Mouse (Mus musculus): ENCODE results near the gene Lpin3. TPM values are rescaled to one million over a fixed set of nuclear protein-coding genes. Genes with fewer than 3 reads are reported as not detected.

Gene Lpin3
- polyA plus RNA-seq, 1 experiment from 2014 or later: 0.25 TPM

DNA sequence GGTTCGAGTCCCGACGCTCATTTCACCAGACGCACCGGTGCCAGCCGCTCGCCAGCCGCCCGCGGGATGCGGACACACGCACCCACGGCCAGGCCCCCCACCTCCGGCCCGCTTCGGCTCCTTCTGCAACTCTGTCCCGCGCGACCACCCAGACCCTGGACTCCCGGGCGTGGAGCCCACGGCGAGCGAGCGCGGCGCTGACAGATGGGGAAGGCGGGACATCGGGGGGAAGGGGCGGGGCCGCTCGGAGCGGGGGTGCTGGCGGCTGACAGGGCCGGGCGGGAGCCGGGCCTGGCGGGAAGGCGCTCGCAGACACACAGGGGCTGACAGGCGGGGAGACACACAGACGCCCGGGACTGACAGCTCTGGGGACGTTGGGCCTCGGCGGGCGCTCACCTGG lies 8.1 kb upstream of the Lpin3 start:
- peak overlapping the region; percentile 91 for H3K4me3 ChIP-seq
- H3K4me1 ChIP-seq: peaks cover 18% of the 10 kb centered on the region
- peak overlapping the region; percentile 95 for H3K27ac ChIP-seq (replicated peaks)
- WGBS: 1% methylated on average over 46 of the region's 47 CpGs
- H3K36me3 ChIP-seq: no peaks in the 10 kb centered on the region
- peak; percentile 82 for DNase-seq (ENCODE audit: low spot score)
- no peaks in the 10 kb centered on the region for H3K9me3 ChIP-seq (replicated peaks)
- no peaks in the 10 kb centered on the region for H3K27me3 ChIP-seq (ENCODE audit: low read depth, poor library complexity, severe bottlenecking)

DNA sequence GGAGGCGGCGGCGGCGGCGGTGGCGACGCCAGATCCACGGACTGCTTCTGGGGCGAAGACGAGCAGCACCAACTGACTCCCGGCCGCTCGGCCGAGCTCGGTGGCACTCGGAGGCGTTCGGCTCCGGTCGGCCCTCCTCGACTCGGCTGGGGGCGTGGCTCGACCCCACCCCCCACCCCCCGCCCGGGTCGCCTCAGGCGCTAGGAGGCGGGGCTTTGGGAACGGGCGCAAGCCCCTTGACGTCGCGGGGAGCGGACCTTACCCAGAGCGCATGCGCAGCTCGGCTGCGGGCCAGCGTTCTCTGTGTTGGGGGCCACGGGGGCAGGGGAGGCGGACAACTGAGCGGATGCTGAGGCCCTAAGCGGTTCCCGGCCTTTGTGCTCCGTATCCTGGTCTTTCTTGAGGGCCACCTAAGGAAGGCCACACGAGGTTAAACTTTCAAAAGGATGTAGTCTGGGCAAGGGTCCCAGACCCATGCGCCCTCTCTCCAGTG lies 7.5 kb upstream of the Lpin3 start, which contains the start of gene Zhx3:
Zhx3 (minus strand) TSS at position 109 of the 493 bp plus-strand sequence.
- no peaks in the 10 kb centered on the region for H3K9me3 ChIP-seq (replicated peaks)
- peak within 1 kb of the TSS; percentile 95 for H3K27ac ChIP-seq (replicated peaks)
- H3K36me3 ChIP-seq: no peaks in the 10 kb centered on the region
- DNase-seq (ENCODE audit: low spot score): peak; percentile 97
- WGBS: 1% methylated on average over 48 of the region's 48 CpGs
- peaks cover 18% of the 10 kb centered on the region for H3K4me1 ChIP-seq
- H3K27me3 ChIP-seq (ENCODE audit: low read depth, poor library complexity, severe bottlenecking): no peaks in the 10 kb centered on the region
- H3K4me3 ChIP-seq: peak within 1 kb of the TSS; percentile 91

DNA sequence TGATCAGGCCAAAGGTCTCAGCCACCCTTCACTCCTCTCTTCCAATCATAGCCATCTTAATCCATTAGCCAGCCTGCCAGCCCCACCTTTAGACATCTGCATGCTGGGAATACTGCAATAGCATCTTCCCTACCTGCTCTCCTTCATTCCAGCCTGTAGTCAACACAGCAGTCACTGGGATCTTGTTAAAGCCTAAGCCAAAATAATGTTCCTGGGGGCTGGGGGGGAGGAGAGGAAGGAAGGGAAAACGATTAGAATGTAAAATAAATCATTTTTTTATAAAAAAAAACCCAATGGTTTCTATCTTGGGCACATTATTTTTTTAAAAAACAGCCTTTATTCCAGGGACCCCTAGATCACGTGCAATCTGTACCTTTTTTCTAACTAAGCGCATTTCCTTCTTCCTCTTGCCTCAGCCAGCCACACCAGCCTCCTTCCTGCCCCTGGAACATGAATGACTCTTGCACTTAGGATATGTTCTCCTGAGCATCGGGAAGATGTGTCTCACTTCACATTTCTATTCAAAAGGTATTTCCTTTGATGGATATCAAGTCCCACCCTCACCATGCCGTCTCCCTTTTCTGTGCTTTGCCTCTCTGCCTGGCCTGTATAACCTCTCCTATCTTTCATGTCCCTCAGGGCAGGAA lies 6.1 kb upstream of the Lpin3 start:
- WGBS: 86% methylated on average over 5 of the region's 5 CpGs
- DNase-seq (ENCODE audit: low spot score): no peak
- H3K36me3 ChIP-seq: no peaks in the 10 kb centered on the region
- no peak overlapping the region for H3K27ac ChIP-seq (replicated peaks)
- no peak overlapping the region for H3K4me3 ChIP-seq
- H3K27me3 ChIP-seq (ENCODE audit: low read depth, poor library complexity, severe bottlenecking): no peaks in the 10 kb centered on the region
- peaks cover 18% of the 10 kb centered on the region for H3K4me1 ChIP-seq
- no peaks in the 10 kb centered on the region for H3K9me3 ChIP-seq (replicated peaks)

DNA sequence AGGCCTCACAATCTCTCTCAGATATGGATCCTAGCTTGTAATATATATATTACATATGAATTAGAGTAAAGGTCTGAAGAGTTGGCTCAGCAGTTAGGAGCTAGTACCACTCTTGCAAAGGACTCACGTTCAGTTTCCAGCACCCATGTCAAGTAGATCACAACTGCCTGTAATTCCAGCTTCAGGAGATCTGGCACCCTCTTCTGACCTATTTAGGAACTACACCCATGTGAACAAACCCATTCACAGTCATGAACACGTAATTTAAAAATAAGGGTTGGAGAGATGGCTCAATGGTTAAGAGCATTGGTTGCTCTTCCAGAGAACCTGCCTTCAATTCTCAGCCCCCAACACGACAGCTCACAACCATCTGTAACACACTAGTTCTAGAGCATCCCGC lies 4.4 kb upstream of the Lpin3 start:
- H3K9me3 ChIP-seq (replicated peaks): no peaks in the 10 kb centered on the region
- no peaks in the 10 kb centered on the region for H3K36me3 ChIP-seq
- H3K27ac ChIP-seq (replicated peaks): no peak overlapping the region
- peaks cover 18% of the 10 kb centered on the region for H3K4me1 ChIP-seq
- no peak overlapping the region for H3K4me3 ChIP-seq
- 75% methylated on average over 4 of the region's 4 CpGs for WGBS
- no peaks in the 10 kb centered on the region for H3K27me3 ChIP-seq (ENCODE audit: low read depth, poor library complexity, severe bottlenecking)
- DNase-seq (ENCODE audit: low spot score): no peak

DNA sequence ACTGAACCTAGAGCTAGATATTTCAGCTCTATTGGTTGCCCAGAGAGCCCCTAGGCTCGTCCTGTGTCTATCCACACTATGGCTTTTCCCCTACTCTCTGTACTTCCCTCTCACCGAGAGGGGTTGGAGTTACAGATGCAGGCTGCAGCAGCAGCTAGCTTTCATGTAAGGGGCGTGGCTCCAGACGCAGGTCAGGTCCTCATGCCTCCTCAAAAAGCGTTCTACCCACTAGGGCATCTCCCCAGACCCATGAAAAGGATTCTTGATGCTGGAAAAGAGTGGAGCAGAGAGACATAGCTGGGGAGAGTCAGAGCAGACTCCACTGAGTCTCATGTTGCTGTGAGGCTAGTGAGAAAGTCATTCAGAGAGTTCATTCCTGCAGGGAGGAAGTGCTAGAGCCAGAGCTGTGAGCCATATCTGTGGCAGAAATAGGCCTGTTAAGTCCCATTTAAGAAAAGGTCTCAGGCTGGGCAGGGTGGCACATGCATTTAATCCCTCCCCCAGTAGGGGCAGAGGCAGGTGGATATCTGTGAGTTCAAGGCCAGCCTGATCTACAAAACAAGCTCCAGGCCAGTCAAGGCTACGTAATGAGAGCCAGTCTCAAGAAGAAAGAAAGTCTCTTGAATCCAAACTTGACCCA lies 1.1 kb downstream of the Lpin3 start:
- no peaks in the 10 kb centered on the region for H3K9me3 ChIP-seq (replicated peaks)
- no peak for DNase-seq (ENCODE audit: low spot score)
- no peaks in the 10 kb centered on the region for H3K36me3 ChIP-seq
- no peaks in the 10 kb centered on the region for H3K27me3 ChIP-seq (ENCODE audit: low read depth, poor library complexity, severe bottlenecking)
- no peak overlapping the region for H3K4me3 ChIP-seq
- no peaks in the 10 kb centered on the region for H3K4me1 ChIP-seq
- no peak overlapping the region for H3K27ac ChIP-seq (replicated peaks)
- WGBS: 64% methylated on average over 6 of the region's 6 CpGs

DNA sequence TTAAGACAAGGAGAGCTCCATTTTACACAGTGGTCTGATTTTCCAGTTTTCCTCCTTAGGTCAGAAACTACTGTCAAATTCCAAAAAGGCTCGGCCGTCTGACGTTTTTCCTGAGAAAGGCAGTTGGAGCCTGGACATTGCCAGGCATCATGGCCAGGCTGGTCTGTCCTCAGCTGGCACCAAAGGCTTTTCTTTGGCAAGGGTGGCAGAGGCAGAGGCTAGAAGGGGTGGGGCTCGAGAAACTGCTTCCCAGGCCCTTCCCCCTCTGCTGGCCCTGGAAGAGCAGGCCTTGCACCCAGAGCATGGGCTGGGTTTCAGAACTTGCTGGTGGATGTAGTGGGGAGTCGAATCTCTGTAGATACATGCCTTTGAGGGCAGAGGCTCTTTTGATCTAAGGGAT lies 2.0 kb downstream of the Lpin3 start:
- H3K9me3 ChIP-seq (replicated peaks): no peaks in the 10 kb centered on the region
- no peak overlapping the region for H3K4me3 ChIP-seq
- no peak overlapping the region for H3K27ac ChIP-seq (replicated peaks)
- DNase-seq (ENCODE audit: low spot score): no peak
- no peaks in the 10 kb centered on the region for H3K36me3 ChIP-seq
- 80% methylated on average over 5 of the region's 5 CpGs for WGBS
- peaks cover under 1% of the 10 kb centered on the region for H3K27me3 ChIP-seq (ENCODE audit: low read depth, poor library complexity, severe bottlenecking)
- H3K4me1 ChIP-seq: peaks cover 1% of the 10 kb centered on the region

DNA sequence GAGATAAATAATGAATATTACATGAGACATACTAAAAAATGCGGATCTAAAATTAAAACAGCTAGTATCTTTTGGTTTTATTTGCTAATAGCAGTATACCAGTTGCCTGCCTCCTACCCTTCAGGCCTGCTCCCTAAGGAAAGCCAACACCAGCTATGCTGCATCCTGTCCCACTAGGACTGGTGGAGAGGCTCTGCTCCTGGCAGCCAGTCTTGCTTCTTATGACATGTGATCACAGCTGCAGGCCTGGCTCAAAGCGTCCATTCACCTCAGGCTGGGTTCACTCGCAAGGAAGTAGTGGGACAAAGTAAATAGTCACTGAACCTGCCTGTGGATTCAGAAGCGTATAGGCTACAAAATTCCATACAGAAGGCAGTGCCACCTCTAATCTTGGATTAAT lies 3.4 kb downstream of the Lpin3 start:
- peaks cover 12% of the 10 kb centered on the region for H3K4me1 ChIP-seq
- WGBS: 89% methylated on average over 4 of the region's 4 CpGs
- peaks cover 16% of the 10 kb centered on the region for H3K27me3 ChIP-seq (ENCODE audit: low read depth, poor library complexity, severe bottlenecking)
- H3K4me3 ChIP-seq: no peak overlapping the region
- H3K36me3 ChIP-seq: no peaks in the 10 kb centered on the region
- no peaks in the 10 kb centered on the region for H3K9me3 ChIP-seq (replicated peaks)
- no peak for DNase-seq (ENCODE audit: low spot score)
- no peak overlapping the region for H3K27ac ChIP-seq (replicated peaks)

DNA sequence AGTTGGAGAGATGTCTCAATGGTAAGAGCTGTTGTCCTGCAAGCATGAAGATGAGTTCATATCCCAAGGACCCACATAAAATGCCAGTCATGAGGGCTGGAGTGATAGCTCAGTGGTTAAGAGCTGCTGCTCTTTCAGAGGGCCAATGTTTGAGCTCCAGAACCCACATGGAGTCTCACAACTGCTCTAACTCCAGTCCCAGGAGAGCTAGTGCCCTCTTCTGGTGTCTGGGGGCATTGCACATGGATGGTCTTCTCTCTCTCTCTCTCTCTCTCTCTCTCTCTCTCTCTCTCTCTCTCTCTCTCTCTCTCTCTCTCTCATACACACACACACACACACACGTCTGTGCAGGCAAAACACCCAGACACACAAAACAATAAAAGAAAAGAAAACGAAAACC lies 4.4 kb downstream of the Lpin3 start:
- H3K27me3 ChIP-seq (ENCODE audit: low read depth, poor library complexity, severe bottlenecking): peaks cover 25% of the 10 kb centered on the region
- no peaks in the 10 kb centered on the region for H3K36me3 ChIP-seq
- WGBS: 21% methylated on average over 2 of the region's 2 CpGs
- H3K9me3 ChIP-seq (replicated peaks): no peaks in the 10 kb centered on the region
- H3K27ac ChIP-seq (replicated peaks): no peak overlapping the region
- no peak overlapping the region for H3K4me3 ChIP-seq
- peaks cover 12% of the 10 kb centered on the region for H3K4me1 ChIP-seq
- peak; percentile 68 for DNase-seq (ENCODE audit: low spot score)

DNA sequence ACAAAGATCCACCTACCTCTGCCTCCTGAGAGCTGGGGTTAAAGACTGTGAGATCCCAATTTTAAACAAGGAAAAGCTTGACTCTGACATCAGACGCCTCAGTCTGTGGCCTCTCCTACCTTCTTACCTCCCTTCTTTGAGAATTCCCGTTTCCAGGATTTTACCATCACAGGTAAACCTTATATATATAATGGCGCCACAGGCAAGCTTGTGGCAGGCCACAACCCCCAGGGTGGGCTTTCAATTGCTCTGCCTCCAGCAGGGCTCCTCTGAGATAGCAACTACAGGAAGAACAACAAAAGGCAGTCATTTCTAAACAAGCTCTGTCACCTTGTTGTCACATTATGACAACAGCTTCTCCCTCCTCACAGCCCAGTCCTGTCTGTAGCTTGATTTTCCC lies 5.8 kb downstream of the Lpin3 start:
- WGBS: 83% methylated on average over 3 of the region's 3 CpGs
- peaks cover 12% of the 10 kb centered on the region for H3K4me1 ChIP-seq
- H3K36me3 ChIP-seq: no peaks in the 10 kb centered on the region

DNA sequence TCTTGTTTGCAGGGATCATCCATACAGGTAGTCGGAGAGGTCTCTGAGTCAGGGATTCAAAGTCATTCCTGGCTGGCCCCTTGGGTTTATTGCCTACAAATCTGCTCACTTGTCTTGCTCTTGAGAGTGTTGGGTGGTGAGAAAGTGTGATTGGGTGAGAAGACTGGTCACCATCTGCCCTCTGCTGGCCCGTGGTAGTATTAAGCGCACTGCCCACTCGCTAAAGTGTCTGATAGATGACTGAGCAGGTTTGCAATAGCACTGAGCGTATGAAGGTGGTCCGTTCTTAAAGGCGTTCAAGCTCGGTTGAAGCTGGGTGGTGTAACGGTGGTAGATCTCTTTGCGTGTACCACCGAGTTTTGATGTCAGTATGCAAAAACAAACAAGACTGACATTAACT lies 6.8 kb downstream of the Lpin3 start:
- peak; percentile 83 for DNase-seq (ENCODE audit: low spot score)
- Histone ChIP-seq H3K27ac (replicated peaks) (no peak overlapping the region), H3K36me3 (no peaks in the 10 kb centered on the region), H3K27me3 (ENCODE audit: low read depth, poor library complexity, severe bottlenecking) (peaks cover 26% of the 10 kb centered on the region), H3K9me3 (replicated peaks) (no peaks in the 10 kb centered on the region), H3K4me3 (peak overlapping the region; percentile 56), H3K4me1 (peaks cover 12% of the 10 kb centered on the region)
- WGBS: 2% methylated on average over 11 of the region's 11 CpGs

More for the DNA sequence above, 5.8 kb downstream of the Lpin3 start:
- Histone ChIP-seq H3K9me3 (replicated peaks) (no peaks in the 10 kb centered on the region), H3K4me3 (no peak overlapping the region), H3K27ac (replicated peaks) (no peak overlapping the region), H3K27me3 (ENCODE audit: low read depth, poor library complexity, severe bottlenecking) (peaks cover 26% of the 10 kb centered on the region)
- no peak for DNase-seq (ENCODE audit: low spot score)

DNA sequence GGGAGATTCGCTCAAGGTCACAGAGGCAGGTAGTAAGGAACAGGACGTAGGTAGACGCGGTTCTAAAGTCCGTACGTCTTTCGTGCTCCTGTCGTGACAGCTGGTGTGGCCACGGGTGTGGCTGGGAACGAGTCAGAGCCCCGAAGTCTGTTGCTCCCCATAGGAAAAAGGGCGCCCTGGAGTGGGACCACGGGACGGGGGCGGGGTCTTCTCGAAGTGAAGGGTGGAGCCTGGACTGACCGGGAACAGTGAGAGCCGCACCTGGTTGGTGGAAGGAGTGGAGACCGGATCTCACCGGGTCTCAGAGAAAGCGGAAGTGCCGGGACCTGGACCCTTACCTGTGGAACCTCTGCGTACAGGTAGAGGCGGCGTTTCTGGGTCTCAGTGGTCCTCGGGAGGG lies 7.4 kb downstream of the Lpin3 start:
- Histone ChIP-seq H3K4me3 (peak overlapping the region; percentile 56), H3K27me3 (ENCODE audit: low read depth, poor library complexity, severe bottlenecking) (peaks cover 26% of the 10 kb centered on the region), H3K27ac (replicated peaks) (no peak overlapping the region), H3K9me3 (replicated peaks) (no peaks in the 10 kb centered on the region), H3K36me3 (no peaks in the 10 kb centered on the region), H3K4me1 (peaks cover 12% of the 10 kb centered on the region)
- DNase-seq (ENCODE audit: low spot score): no peak
- WGBS: under 1% methylated on average over 26 of the region's 26 CpGs

DNA sequence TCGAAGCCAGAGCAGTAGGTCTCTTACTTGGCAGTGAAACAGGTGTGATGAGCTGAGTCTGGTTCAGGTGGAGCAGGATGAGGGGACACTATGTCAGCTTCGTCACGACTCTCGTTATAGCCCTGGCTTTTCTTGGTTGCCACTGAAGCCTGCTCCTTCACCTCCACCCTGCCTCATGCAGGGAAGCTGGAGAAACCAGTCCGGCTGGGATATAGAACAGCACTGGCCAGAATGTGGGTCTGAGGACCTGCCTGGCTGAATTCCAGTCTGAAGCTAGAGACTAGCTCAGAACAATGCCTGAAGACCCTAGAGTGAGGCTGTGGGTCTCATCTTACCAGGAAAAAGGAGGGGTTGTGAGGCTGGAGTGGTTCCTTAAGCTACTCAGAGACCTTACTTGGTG lies 10.6 kb downstream of the Lpin3 start:
- Histone ChIP-seq H3K9me3 (replicated peaks) (0 out of 2 replicates have a peak, but pooled peaks cover 3% of the 10 kb centered on the region), H3K4me3 (no peak overlapping the region), H3K27ac (replicated peaks) (no peak overlapping the region), H3K4me1 (peaks cover 12% of the 10 kb centered on the region), H3K36me3 (no peaks in the 10 kb centered on the region), H3K27me3 (ENCODE audit: low read depth, poor library complexity, severe bottlenecking) (peaks cover 26% of the 10 kb centered on the region)
- DNase-seq (ENCODE audit: low spot score): no peak
- WGBS: 88% methylated on average over 5 of the region's 5 CpGs

DNA sequence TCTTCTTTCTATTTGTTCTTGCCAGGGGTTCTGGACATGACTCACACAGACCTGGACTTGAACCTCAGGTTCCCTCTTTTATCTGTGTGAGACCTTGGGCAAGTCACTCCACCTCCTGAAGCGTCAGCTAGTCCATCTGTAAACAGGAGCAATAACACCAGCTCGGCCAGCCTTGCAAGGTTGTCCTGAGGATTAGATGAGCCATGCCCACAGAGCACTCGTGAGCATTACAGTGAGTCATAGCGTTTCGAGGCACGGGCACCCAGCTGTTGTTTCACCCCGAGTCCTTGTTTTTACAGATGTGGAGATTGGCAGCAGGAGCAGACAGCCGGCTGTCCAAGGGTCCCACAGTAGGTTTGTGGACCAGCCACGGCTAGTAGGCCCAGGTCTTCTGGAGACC lies 11.2 kb downstream of the Lpin3 start:
- peaks cover 26% of the 10 kb centered on the region for H3K27me3 ChIP-seq (ENCODE audit: low read depth, poor library complexity, severe bottlenecking)

More for the DNA sequence above, 11.2 kb downstream of the Lpin3 start:
- 87% methylated on average over 9 of the region's 9 CpGs for WGBS
- Histone ChIP-seq H3K36me3 (no peaks in the 10 kb centered on the region), H3K27ac (replicated peaks) (no peak overlapping the region), H3K4me1 (peaks cover 12% of the 10 kb centered on the region), H3K9me3 (replicated peaks) (0 out of 2 replicates have a peak, but pooled peaks cover 4% of the 10 kb centered on the region), H3K4me3 (no peak overlapping the region)
- DNase-seq (ENCODE audit: low spot score): no peak

Measured in midbrain, embryonic 10.5 days (tissue).